Mouse (Mus musculus) olfactory bulb, adult 2 months (tissue): ENCODE data around the gene Kbtbd13. TPM values are rescaled to one million over a fixed set of nuclear protein-coding genes. Genes with fewer than 3 reads are reported as not detected.

Experiments
- H3K27ac ChIP-seq: fragments of 200-500 bp; 2 replicates; pipeline ENCODE4 v1.5.1; 2012; ENCODE audit warnings: low read depth, low read length; ENCODE audit not compliant: insufficient read depth
- H3K4me1 ChIP-seq: fragments of 200-500 bp; 2 replicates; pipeline ENCODE4 v1.6.1; 2012; ENCODE audit warnings: low read length; ENCODE audit not compliant: control insufficient read depth, insufficient read depth
- H3K4me3 ChIP-seq: fragments of 200-500 bp; 2 replicates; pipeline ENCODE4 v1.5.1; 2012; ENCODE audit warnings: mild to moderate bottlenecking, low read depth, low read length, moderate library complexity; ENCODE audit not compliant: insufficient read depth
- CTCF ChIP-seq: fragments of 200-500 bp; IDR thresholded peaks from 2 replicates; pipeline ENCODE4 v1.5.1; 2012; ENCODE audit warnings: low read depth, mild to moderate bottlenecking, low read length, moderate library complexity; ENCODE audit not compliant: insufficient read depth
- POLR2A ChIP-seq: fragments of 200-500 bp; IDR thresholded peaks from 2 replicates; pipeline ENCODE4 v1.6.1; 2012; ENCODE audit warnings: mild to moderate bottlenecking, low read depth, low read length, moderate library complexity; ENCODE audit not compliant: insufficient read depth
- WGBS: fragments of 180-500 bp; shearing (Covaris S2); methylation state at CpG from one replicate; pipeline ENCODE4 v1.1.7; 2018; 5-methylcytosine and 5-hydroxymethylcytosine counted together
- polyA plus RNA-seq: library from polyadenylated mRNA; stranded (reverse); fragments of >200 nt; gene quantifications from 2 replicates; pipeline ENCODE4 v1.2.4, GENCODE M21; 2012; ENCODE audit warnings: low replicate concordance; ENCODE audit not compliant: missing spikeins, insufficient read depth, insufficient read length

Kbtbd13 gene
- polyA plus RNA-seq, result not detected in 2 replicates

DNA sequence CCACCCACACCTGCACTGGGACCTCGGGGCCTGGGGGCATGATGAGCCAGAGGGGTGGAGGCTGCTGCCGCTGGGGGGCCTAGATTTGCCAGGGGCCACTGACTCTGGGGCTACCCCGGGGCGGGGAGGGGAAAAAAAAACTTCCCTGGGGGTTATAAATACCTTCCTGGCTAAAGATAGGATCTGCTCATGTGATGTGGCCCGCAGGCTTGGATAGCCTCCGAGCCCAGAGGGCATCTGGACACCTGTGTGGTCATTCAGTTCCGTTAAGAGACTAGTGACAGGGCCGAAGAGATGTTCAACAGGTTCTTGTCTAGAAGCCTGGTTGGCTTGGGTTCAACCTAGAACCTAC is at the start of gene Kbtbd13:
Kbtbd13 (minus strand) TSS at position 40 of the 352 bp plus-strand sequence.
- Histone ChIP-seq H3K27ac (no peak within 1 kb of the TSS), H3K4me3 (peak within 1 kb of the TSS; percentile 44), H3K4me1 (peaks cover 16% of the 10 kb centered on the region)
- WGBS, result 51% methylated on average over 8 of the region's 8 CpGs
- no peak for TF ChIP-seq POLR2A
- no peak for TF ChIP-seq CTCF

GRCm38 (mm10) chr9:65435671-65436301 is 44.3 kb upstream of the Kbtbd13 start, which contains the start of gene Mtfmt:
TSS of gene Mtfmt (plus strand) at chr9:65435782.
- H3K27ac ChIP-seq, result no peak within 1 kb of the TSS
- TF ChIP-seq CTCF (no peak), POLR2A (peak; percentile 79)
- under 1% methylated on average over 54 of the region's 54 CpGs for WGBS

GRCm38 (mm10) chr9:65435211-65435610 is 43.8 kb upstream of the Kbtbd13 start:
- Histone ChIP-seq H3K27ac (no peak overlapping the region), H3K4me3 (no peak overlapping the region), H3K4me1 (no peaks in the 10 kb centered on the region)
- TF ChIP-seq POLR2A (no peak), CTCF (no peak)
- WGBS, result 60% methylated on average over 4 of the region's 4 CpGs

More at GRCm38 (mm10) chr9:65435671-65436301, 44.3 kb upstream of the Kbtbd13 start, which contains the start of gene Mtfmt:
- Histone ChIP-seq H3K4me1 (no peaks in the 10 kb centered on the region), H3K4me3 (peak within 1 kb of the TSS; percentile 87)

GRCm38 (mm10) chr9:65434140-65434539 is 42.7 kb upstream of the Kbtbd13 start:
- WGBS, result 63% methylated on average over 5 of the region's 5 CpGs
- no peak overlapping the region for H3K4me3 ChIP-seq

DNA sequence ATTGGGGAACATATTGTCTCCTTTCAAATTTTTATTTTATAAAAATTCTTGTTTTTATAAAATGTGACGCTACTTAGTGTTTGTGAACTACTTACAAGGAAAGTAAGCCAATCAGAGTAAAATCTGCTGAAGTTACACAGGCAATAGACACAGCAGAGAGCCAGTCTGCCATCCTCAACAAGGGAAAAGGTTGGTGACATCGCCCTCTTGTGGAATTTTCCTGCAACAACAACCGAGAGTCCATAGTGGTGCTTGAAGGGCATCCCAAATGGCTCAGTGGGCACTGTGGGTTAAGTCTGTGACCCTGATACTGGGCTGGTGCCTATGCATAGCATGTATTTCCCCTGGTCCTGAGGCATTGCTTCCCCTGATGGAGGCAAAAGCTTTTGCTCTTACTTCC is 40.8 kb upstream of the Kbtbd13 start:
- Histone ChIP-seq H3K4me1 (no peaks in the 10 kb centered on the region), H3K4me3 (no peak overlapping the region), H3K27ac (no peak overlapping the region)
- TF ChIP-seq POLR2A (no peak), CTCF (peak; percentile 46; the same call in 1 of the 2 replicates)
- 3% methylated on average over 3 of the region's 3 CpGs for WGBS

More at GRCm38 (mm10) chr9:65434140-65434539, 42.7 kb upstream of the Kbtbd13 start:
- no peak for TF ChIP-seq POLR2A
- no peak for TF ChIP-seq CTCF
- H3K27ac ChIP-seq, result no peak overlapping the region
- H3K4me1 ChIP-seq, result no peaks in the 10 kb centered on the region

DNA sequence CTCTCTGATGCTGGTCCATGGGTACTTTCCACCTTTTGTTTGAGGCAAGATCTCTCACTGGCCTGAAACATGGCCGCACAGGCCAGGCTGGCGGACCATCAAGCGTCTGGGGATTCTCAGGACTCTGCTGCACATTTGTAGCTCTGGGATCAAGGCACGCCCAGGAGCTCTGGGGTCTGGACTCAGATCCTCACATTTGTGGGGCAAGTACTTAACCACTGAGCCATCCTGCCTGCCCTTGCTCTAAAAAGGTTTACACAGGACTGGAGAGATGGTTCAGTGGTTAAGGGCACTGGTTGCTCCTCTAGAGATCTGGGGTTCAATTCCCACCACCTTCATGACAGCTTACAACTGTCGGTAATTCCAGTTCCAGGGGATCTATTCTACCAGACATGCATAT is 39.5 kb upstream of the Kbtbd13 start:
- WGBS, result 97% methylated on average over 5 of the region's 5 CpGs
- H3K4me3 ChIP-seq, result no peak overlapping the region
- TF ChIP-seq POLR2A (no peak), CTCF (no peak)
- no peaks in the 10 kb centered on the region for H3K4me1 ChIP-seq
- H3K27ac ChIP-seq, result no peak overlapping the region

GRCm38 (mm10) chr9:65430401-65430800 is 38.9 kb upstream of the Kbtbd13 start:
- TF ChIP-seq POLR2A (no peak), CTCF (no peak)
- Histone ChIP-seq H3K4me3 (no peak overlapping the region), H3K27ac (no peak overlapping the region), H3K4me1 (no peaks in the 10 kb centered on the region)

DNA sequence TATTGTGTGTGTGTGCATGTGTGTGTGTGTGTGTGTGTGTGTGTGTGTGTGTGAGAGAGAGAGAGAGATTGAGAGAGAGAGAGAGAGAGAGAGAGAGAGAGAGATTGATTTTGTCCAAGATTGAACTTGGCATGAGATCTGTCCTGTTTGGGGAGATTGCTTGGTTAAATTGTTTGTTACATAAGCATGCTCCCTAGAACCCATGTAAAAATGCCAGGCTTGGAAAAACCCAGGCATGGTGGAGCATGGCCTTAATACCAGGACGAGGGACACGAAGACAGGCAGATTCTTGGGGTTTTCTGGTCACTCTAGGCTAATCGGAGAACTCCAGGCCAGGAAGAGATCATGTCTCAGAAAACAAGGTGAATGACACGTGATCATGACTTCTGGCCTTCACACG is 36.6 kb upstream of the Kbtbd13 start:
- no peak overlapping the region for H3K4me3 ChIP-seq
- WGBS, result 93% methylated on average over 5 of the region's 5 CpGs
- TF ChIP-seq CTCF (no peak), POLR2A (no peak)
- no peaks in the 10 kb centered on the region for H3K4me1 ChIP-seq
- H3K27ac ChIP-seq, result no peak overlapping the region

- WGBS, result 72% methylated on average over 2 of the region's 2 CpGs
- no peak for TF ChIP-seq CTCF
- no peak for TF ChIP-seq POLR2A
- Histone ChIP-seq H3K4me1 (no peaks in the 10 kb centered on the region), H3K4me3 (no peak overlapping the region), H3K27ac (no peak overlapping the region)
Measured at GRCm38 (mm10) chr9:65427511-65427910, 36.1 kb upstream of the Kbtbd13 start.
